Mouse (Mus musculus) CD8-positive naive resting alpha-beta T cell, adult 2 months (primary cell): Measurements from ENCODE around the gene Polh.

ENCODE experiments used
- DNase-seq, 2 experiments: peaks; one replicate each; pipeline ENCODE4 v3.0.0; 2022; ENCODE audit warnings: low read depth in 2 of 2, low spot score in 2 of 2

Gene Polh

DNA sequence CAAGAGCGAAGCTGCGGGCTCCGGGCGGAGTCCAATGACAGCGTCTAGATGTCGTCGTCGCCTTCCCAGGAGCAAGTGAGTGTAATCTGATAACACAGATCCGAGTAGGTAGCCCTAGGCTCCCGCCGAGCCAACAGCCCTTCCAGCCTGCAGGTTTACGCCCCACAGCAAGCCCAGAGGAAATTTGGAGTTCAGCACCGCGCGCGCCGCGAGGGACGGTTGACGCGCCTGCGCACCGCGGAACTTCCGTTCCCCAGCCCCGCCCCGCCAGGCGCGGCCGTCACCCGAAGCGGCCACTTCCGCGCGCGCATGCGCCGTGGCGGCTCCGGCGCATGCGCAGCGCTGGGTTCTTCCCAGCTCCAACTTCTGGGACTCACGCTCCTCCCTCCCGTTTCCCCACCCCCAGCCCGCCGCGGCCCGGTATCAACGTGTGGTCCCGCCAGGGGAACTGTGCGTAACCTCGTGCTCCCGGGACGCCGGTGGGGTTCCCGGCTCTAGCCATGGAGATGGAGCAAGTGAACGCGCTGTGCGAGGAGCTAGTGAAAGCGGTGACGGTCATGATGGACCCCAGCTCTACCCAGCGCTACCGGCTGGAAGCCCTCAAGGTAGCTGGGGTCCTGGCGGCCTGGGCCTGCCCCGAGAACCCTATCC lies at the start of gene Polh, which contains the start of gene Xpo5:
Gene Polh, minus strand, starts transcription at position 225 of the 651 bp plus-strand sequence.
Gene Xpo5, plus strand, starts transcription at position 362 of the 651 bp plus-strand sequence.
- DNase-seq, result peak; percentile 91

DNA sequence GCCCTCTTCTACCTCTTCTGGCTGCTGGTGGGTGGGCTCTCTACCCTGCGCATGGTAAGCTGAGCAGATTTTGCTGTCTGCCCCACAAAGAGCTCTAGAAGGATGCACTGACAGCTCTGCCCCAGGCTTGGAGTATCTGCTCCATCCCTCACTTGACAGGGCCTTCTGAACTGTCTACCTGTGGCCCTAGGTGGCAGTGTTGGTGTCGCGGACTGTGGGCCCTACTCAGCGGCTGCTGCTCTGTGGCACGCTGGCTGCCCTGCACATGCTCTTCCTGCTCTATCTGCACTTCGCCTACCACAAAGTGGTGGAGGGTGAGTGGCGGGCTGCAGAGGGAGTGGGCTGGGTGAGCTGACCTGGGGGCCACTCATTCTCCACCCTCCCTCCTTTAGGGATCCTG lies 48.7 kb upstream of the Polh start:
- DNase-seq, result no peak

DNA sequence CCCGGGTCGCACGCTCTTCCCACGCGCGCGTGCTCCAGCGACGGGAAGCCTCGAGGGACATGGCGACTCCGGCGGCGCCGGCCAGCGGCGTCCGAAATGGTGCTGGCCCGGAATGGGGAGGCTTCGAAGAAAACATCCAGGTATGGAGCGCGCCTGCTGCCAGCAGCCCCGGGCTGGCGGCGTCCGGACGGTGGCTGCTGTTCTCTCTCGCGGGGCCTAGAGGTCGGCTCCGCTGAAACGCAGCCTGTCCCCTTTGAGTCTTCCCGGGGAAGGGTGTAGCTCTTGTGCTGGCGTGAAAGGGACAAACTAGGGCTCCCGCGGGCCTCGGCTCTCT lies 45.7 kb upstream of the Polh start:
- DNase-seq, result no peak

DNA sequence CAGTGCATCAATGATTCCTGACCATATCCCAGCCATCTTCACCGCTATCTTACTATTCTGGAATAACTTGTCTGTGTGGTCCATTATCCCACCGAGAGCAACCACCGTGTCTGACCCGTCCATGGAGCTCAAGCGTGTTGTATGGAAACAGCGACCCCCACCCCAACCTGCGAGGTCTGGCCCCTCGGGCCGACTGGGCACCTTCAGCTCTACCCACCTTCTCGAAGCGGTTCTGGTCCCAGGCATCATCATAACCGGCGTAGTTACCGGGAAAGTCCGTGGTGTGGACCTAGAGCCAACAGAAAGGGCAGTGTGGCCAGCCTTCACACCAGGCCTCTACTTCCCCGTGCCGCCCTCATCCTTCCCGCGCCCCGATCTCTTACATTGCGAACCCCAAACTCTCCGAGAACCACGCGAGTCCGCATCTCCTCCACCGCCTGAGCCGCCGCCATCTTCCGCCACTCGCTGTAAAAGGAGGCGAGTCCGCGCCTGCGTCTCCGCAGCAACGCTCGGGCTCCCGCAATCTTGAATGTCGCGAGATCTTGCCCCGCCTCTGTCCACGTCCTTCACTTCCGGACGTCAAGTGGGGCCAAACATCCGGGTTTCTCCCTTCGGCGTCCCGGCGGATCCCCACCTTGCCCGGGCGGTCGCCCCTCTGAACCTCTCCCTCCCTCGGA lies 45.2 kb upstream of the Polh start, which contains the start of the genes Polr1c and Yipf3:
Gene Polr1c, minus strand, starts transcription at position 543 of the 677 bp plus-strand sequence.
Gene Yipf3, plus strand, starts transcription at position 569 of the 677 bp plus-strand sequence.
- peak; percentile 91 to 94 for DNase-seq

DNA sequence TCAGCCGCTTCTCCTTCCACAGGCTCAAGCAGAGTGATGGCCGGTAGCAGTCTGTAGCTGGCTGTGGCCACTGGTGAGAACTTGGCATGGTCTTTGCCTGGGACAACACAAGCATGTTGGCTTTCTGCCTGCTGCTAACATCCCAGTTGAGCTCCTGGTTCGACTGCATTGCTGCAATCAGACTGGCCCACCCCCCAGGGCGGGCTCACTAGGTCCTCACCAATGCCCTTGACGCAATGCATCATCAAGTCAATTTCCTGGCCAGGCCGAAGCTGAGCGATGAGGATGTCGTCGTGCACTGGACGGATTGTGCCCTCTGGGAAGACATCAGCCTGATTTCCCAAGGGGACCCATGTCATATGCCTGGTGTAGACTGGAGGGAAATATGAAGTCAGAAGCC lies 42.1 kb upstream of the Polh start:
- DNase-seq, result no peak

DNA sequence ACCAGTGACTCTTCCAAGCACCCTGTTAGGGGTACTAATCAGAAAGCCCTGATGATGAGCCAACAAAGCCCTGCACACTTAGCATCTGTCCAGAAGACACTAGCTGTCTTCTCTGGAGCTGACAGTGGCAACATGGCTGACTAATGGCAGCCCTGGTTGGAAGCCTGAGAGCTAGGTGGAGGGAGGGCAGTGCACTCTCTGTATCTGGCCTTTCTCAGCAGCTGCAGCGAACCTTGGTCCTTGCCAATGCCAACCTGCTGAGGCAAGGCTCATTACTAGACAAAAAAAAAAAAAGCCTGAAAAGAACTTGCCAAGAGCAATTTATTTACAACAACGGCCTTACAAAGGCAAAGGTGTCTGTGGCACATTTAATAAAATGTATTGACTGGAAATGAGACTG lies 41.2 kb upstream of the Polh start:
- DNase-seq, result no peak

DNA sequence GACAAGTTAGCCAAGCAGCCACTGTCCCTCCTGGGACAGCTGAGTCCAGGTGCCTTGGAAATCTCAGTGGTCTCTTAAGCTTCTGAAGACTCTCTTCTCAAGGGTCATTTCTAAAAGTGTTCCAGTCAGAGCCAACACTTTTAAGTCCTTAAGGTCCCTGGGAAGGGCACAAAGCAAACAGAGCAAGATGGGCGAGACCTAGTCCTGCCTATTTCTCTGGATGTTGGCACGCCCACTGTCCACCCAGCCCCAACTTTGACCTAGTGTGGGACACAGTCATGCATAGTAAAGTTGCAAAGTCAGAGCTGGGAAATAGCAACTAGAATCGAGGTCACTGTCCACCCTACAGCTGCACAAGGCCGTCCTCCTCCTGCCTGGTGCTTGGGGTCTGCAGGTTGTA lies 40.5 kb upstream of the Polh start:
- DNase-seq, result no peak

DNA sequence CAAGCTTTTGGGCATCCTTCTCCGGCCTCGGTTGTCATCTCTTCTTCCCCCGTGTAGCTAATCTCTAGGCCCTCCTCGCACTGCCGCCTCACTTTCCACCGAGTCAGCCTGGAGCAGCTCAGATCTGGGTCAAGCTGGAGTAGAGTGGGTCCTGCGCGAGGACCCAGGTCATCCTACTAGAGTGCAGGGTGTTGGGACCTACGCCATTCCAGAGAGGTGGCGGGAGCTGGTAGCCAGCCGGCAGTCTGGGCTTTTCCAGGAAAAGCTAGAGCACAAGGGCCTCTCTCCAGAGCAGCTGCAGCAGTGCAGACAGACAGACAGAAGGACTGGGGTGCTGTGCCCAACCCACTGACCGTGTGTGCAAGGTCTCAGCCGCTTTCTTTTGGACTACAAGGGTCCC lies 39.8 kb upstream of the Polh start:
- no peak for DNase-seq

DNA sequence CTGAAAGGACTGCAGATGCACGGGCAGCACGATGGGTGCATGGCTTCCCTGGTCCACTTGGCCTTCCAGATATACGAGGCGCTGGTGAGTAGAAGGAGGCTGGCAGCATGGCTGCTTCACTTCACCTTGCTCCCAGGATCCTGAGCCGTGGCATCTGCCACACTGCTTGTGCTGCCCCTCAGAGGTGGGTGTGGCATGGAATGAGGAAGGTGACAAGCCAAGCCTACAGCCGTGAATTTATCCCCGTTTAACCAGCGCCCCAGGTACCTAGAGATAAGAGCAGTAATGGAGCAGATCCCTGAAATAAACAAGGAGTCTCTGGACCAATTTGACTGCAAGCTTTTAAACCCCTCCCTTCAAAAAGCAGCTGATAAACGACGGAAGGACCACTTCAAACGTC lies 39.0 kb upstream of the Polh start:
- DNase-seq, result no peak

DNA sequence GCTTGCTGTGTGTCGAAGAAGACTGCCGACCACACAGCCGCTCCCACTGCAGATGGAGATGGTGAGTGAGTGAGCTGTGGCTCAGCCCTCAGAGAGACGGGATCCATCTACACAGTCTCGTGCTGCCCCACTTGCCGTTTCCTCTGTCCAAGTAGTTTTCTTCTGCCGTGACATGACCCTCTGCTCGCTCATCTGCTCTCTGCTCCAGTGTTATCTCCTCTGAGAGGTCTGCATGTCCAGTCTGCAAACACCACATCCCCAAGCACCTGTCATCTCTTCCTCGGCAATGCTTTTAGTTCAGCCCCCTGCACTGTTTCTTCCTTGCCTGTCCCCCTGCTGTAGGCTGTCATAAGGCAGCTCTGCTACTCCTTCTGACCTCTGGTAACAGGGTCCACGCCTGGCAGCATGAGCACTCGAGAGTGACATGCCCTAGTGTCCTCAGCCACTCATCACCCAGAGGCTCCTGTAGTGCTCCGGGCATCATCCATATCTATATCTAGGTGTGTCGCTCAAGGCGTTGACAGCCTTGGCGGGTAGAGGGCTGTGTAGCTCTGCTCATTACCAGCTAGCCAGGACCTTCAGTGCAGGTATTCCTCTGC lies 37.2 kb upstream of the Polh start:
- no peak for DNase-seq

DNA sequence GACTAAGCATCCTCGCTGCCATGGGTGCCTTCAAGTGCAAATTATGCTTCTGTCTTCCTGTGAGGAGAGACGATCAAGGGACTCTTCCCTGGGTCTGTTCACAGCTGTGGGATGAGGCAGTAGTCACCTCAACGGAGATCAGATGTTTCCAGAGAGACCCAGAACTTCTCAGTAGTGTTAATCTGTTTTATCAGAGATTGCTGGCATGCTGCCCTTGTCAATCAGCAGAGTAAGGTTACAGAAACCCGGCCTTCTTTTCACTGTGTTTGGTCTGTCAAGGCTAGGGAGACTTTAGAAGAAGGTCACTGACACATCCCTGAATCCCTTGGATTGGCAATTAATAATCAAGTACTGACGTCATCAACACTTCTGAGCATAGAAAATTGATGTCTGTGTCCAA lies 35.0 kb upstream of the Polh start:
- no peak for DNase-seq

DNA sequence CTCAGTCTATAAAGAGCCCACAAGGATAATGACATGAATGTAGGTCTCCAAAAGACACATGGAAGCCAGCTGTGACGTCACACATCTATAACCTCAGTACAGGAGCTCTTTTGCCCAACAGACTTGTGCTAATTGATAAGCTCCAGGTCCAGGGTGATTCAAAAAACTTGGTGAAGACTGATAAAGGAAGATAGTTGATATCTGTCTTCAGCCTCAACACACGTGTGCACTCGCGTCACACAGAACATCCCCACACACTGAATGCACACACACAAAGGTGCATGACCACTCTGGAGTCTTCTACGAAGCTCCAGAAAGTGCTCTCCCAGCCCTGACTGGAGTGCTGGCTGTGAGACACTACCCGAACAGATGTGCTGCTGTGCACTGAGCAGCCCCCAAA lies 34.6 kb upstream of the Polh start:
- DNase-seq, result no peak

DNA sequence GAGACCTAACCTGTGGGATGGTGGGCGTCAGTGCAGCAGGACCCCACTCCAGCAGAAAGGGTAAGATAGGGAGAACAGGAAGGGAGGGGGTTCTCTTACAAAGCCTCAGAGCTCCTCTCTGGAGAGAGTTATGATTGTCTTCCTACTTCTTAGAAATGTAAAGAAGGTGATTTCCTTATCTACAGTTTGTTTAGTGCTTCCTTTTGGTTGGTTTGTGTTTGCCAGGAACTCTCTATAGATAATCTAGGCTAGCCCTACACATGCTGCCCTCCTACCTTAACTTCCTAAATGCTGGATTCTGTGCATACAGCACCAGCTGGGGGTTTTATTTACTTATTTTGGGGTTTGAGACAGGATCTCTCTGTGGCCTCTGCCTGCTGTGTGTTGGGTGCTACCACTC lies 33.6 kb upstream of the Polh start:
- DNase-seq, result no peak

DNA sequence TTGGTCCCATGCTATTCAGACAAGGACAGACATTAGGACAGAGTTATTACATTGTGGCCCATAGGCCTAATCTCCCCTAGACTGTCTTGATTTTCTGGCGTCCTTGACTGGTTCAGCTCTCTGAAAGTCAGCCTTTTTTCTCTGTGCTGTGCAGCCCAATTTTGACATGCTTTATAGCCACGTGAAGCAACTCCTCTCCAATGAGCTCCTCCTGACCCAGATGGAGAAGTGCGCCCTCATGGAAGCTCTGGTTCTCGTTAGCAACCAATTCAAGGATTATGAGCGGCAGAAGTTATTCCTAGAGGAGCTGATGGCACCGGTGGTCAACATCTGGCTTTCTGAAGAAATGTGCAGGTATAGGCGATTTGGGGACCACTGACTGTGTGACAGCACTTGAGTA lies 25.1 kb upstream of the Polh start:
- no peak for DNase-seq

DNA sequence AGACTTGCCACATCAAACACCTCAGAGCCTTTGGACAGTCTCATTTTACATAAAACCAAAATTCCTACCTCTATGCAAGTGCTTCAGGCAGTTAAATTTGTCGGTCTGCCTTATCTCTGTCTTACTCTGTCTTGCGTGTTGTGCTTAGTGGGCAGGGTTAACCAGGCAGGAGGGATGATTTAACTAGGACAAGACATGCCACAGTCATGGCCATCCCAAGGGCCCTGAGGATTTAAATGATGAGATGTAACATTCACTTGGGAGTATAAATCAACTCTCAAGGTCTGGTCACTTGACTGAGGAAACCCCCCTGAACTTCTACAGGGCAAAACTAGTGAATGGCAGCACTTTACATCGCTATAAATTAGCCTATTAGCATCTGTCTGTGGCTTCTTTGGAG lies 19.2 kb upstream of the Polh start:
- DNase-seq, result no peak

DNA sequence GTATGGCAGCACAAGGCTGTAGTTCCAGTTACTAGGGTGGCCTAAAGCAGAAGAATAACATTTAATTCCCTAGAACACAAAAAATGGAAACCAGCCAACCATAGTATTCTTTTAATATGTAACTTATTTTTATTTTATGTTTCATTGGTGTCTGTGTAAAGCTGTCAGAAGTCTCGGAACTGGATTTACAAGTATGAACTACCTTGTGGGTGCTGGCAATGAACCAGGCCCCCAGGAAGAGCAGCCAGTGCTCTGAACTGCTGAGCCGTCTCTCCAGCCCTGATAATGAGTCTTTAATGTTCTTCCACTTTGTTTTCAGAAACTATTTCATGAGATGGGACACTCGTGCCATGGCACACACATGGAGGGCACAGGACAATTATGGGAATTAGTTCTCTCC lies 8.1 kb upstream of the Polh start:
- DNase-seq, result no peak

DNA sequence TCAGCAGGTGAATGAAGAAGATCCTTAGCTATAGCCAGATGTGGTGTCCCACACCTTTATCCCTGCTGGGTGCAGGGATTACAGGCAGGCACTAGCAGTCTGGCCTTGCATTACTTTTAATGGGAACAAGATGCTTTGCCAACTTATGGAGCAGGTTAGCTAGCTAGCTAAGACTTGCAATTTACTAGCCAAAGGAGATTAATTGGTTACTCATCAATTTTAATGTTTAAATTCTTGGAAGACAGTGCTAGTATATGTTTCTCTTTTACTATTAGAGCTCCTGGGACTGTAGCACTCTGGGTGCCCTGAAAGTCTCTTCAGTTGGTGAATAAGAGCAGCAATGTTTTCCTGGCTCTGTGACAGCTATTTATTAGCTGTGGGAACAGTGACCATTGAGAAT lies 4.2 kb upstream of the Polh start:
- DNase-seq, result no peak

DNA sequence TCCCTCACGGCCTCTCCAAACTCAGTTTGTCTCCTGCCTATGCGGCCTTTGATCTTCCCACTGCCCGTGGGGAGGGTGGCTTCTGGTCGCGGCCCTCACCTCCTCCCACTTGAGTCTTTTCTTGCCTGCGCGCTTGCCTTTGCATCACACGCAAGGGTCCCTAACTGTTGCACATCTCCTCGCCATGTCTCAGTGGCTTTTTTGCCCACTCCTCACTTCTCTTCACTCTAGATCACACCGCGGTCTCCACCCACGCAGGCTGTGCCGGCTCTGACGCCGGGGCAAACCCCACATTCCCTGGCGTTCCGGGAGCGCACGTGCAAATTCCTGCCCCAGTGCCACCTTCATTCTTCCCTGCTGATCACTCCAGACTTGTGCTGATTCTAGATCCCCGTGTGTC lies 633 bp upstream of the Polh start:
- peak in 1 of 2 experiments; percentile 2 for DNase-seq

DNA sequence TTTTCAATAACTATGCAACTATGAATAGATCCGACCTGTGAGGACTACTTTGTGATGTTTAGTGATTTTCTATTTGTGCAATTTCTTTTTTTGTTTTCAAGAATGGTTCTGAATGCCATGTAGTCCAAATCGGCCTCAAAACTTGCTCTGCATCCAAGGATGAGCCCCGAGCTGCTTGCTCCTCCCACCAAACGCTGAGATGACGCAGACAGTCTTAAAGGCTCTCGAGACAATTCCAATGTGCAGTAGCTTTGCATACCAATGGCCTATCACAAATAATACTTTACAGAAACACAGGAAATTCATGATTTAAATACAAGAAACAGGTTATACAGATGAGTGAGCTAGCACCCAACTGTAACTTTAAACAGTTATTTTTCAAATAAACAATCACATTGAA lies 1.3 kb downstream of the Polh start:
- no peak for DNase-seq

DNA sequence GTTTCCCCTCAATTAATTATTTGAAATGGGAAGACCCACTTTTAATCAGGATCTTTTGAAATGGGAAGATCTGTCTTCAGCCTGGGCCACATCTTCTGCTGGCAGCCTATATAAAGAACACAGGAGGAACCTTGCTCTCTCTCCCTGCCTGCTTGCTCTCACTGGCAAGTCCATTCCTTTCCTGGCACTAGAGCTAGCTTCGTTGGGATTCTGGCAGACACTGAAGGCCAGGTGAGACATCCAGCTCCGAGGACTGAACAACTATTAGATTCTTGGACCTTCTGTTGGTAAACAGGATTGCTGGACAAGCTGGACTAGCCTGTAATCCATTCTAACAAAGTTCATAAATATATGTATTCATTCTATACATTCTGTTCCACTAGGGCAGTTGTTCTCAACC lies 13.6 kb downstream of the Polh start:
- DNase-seq, result no peak

DNA sequence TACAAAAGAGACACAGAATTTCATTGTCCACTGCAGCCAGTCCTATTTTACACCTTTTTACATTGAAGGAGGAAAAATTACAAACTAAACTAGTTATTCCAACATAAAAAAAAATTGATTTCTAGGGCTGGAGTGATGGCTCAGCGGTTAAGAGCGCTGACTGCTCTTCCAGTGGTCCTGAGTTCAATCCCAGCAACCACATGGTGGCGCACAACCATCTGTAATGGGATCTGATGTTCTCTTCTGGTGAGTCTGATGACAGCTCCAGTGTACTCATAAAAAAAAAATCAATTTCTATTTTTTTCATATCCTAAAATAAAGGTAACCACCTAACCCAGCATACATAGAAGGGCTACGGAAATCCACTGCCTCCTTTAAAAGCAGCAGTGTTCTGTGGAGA lies 20.2 kb downstream of the Polh start:
- no peak for DNase-seq

DNA sequence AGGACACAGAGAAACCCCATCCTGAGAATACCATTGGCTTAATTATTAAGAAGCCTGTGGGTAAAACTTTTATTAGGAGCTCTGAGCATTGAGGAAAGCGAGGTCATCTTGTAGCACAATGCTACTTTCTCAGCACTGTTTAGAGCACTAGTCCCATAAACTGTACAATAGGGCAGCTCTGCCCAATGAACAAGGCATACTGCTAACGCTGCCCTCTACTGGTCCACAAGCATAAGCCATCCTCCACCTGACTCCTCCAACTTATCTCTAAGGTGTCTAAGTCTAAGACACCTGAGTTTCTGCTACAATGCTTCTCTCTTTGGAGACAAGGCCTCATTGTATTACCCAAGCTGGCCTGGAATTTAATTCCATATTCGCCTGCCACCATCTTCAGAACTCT lies 31.9 kb downstream of the Polh start:
- peak; percentile 31 to 53 for DNase-seq

DNA sequence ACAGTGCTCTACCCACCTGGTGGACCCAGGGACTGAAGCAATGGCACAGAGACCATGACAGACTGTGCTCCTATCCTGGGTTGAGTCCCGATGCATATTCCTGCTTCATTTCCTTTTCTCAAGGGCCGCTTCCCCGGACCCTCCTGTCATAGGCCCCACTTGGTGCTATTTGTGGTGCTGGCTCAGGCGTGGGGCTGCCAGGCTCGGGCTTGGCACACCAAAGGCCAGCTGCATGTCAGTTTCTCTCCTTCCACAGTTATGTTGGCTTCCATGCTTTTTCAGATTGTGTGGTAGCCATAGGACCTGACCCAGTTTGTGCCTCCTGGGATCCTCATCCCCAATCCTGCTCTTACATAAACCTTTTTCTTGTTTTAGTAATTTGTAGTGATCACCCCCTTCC lies 33.7 kb downstream of the Polh start:
- no peak for DNase-seq
